15 mouse cellular contexts compared by ENCODE assay signal in genomic region chr6:146629781-146630756, GRCm38 (mm10). TPM values are rescaled to one million over a fixed set of nuclear protein-coding genes. Genes with fewer than 3 reads are reported as not detected.
DNase-seq lines count a peak whose midpoint lies in the region; ATAC-seq and TF ChIP-seq lines count a peak whose summit lies in the region.
"Had no signal": no experiment of that assay in that cellular context is flagged by ENCODE, and none has a peak within 500 bp of the region (broad histone marks: within the 10 kb centered on the region; RNA-seq: fewer than 3 reads in every experiment).

No protein-coding gene starts in this region.

- H3K4me2 ChIP-seq in heart, embryonic 12.5 days, result no peak overlapping the region
- H3K4me2 ChIP-seq: kidney, embryonic 15.5 days; midbrain, embryonic 12.5 days had no signal

- WGBS in heart, embryonic 12.5 days, result 48% methylated on average over 9 of the region's 9 CpGs
- 54% methylated on average over 9 of the region's 9 CpGs for WGBS in bone marrow, adult 2 months
- 53% methylated on average over 9 of the region's 9 CpGs for whole genome bisulfite sequencing in liver, adult 2 months
- 75% methylated on average over 9 of the region's 9 CpGs for WGBS in spleen, adult 2 months

- H3K27ac ChIP-seq in heart, embryonic 12.5 days (ENCODE audit: poor library complexity, severe bottlenecking), result no peak overlapping the region
- H3K27ac ChIP-seq in bone marrow, adult 2 months (ENCODE audit: control insufficient read depth, insufficient read depth, low read depth, low read length, poor library complexity), result peak overlapping the region; percentile 83
- H3K27ac ChIP-seq in liver, adult 2 months (replicated peaks; ENCODE audit: insufficient read depth, low read depth, low read length), result peak overlapping the region; percentile 91
- H3K27ac ChIP-seq in spleen, adult 2 months (ENCODE audit: insufficient read depth, low read length), result 0 out of 2 replicates have a peak overlapping the region, but pooled peaks have one; percentile 18
- H3K27ac ChIP-seq: kidney, embryonic 15.5 days; midbrain, embryonic 12.5 days had no signal

- TF ChIP-seq POLR2A in bone marrow, adult 2 months (IDR thresholded peaks at IDR 0.05; ENCODE audit: borderline replicate concordance, control insufficient read depth, low read depth, low read length), result no peak
- no peak for TF ChIP-seq POLR2A in liver, adult 2 months (IDR thresholded peaks at IDR 0.05; ENCODE audit: extremely low read depth, insufficient read depth, low read length)
- TF ChIP-seq POLR2A in spleen, adult 2 months (IDR thresholded peaks at IDR 0.05; ENCODE audit: low read depth, low read length), result no peak

- intact Hi-C loops in heart, postnatal 14 days (cut with DNase I), result loop anchor here (5.0 kb wide), 1 partner anchor 128 kb away; the partner anchor contains the start of gene Itpr2

- TF ChIP-seq CTCF in bone marrow, adult 2 months (IDR thresholded peaks at IDR 0.05; ENCODE audit: control insufficient read depth, insufficient read depth, low read length), result no peak
- TF ChIP-seq CTCF in liver, adult 2 months (IDR thresholded peaks at IDR 0.05; ENCODE audit: low read depth, low read length), result no peak
- TF ChIP-seq CTCF in spleen, adult 2 months (IDR thresholded peaks at IDR 0.05; ENCODE audit: extremely low read depth, insufficient read depth, insufficient read length, insufficient replicate concordance), result no peak

- no peak for DNase-seq in heart, postnatal 14 days
- peak; percentile 91 for DNase-seq in liver, adult 2 months (ENCODE audit: extremely low read depth, low read depth, low spot score)
- DNase-seq in spleen, adult 2 months (ENCODE audit: low read depth in 1 of 2, low spot score in 2 of 2), result no peak
- DNase-seq in layer of hippocampus, postnatal 36 days, result no peak
- DNase-seq in urinary bladder, postnatal 14 days (ENCODE audit: low spot score), result no peak
- no peak for DNase-seq in lung, postnatal 14 days
- DNase-seq: B cell, adult 2 months; cerebellum, adult 8-10 months; embryo, embryonic 11 days; right cerebral cortex, postnatal 14 days had no signal

- ATAC-seq in heart, embryonic 12.5 days (ENCODE audit: insufficient number of reproducible peaks, low FRiP score), result peak; percentile 47; the same call in 1 of the 2 replicates

- H3K4me1 ChIP-seq in heart, embryonic 12.5 days (replicated peaks), result peaks cover 42% of the 10 kb centered on the region
- peaks cover 2% of the 10 kb centered on the region; the same call in 1 of the 2 replicates for H3K4me1 ChIP-seq in bone marrow, adult 2 months (ENCODE audit: control insufficient read depth, insufficient read depth, low read length)
- peaks cover 22% of the 10 kb centered on the region for H3K4me1 ChIP-seq in liver, adult 2 months (ENCODE audit: control insufficient read depth, insufficient read depth, low read length)
- peaks cover 5% of the 10 kb centered on the region; the same call in 1 of the 2 replicates for H3K4me1 ChIP-seq in spleen, adult 2 months (ENCODE audit: control insufficient read depth, insufficient read depth, insufficient read length)

- H3K79me2 ChIP-seq in liver, adult 2 months (ENCODE audit: control insufficient read depth, insufficient read depth, low read length), result peaks cover 17% of the 10 kb centered on the region; the same call in 1 of the 2 replicates

- H3K36me3 ChIP-seq in heart, embryonic 12.5 days, result peaks cover 4% of the 10 kb centered on the region
- H3K36me3 ChIP-seq in liver, adult 2 months (ENCODE audit: control insufficient read depth, insufficient read depth, low read length), result no peaks in the 10 kb centered on the region
- H3K36me3 ChIP-seq in spleen, adult 2 months (ENCODE audit: control insufficient read depth, insufficient read depth, low read length), result no peaks in the 10 kb centered on the region
- H3K36me3 ChIP-seq: midbrain, embryonic 12.5 days had no signal

- H3K27me3 ChIP-seq in heart, embryonic 12.5 days (replicated peaks), result no peaks in the 10 kb centered on the region
- no peaks in the 10 kb centered on the region for H3K27me3 ChIP-seq in liver, adult 2 months (ENCODE audit: control insufficient read depth, insufficient read depth, low read length)
- no peaks in the 10 kb centered on the region for H3K27me3 ChIP-seq in spleen, adult 2 months (ENCODE audit: control insufficient read depth, insufficient read depth, low read length)
- H3K27me3 ChIP-seq: kidney, embryonic 15.5 days; midbrain, embryonic 12.5 days had no signal

- H3K4me3 ChIP-seq in heart, embryonic 12.5 days, result no peak overlapping the region
- H3K4me3 ChIP-seq in bone marrow, adult 2 months (replicated peaks; ENCODE audit: control insufficient read depth, low read depth, low read length), result no peak overlapping the region
- no peak overlapping the region for H3K4me3 ChIP-seq in liver, adult 2 months (ENCODE audit: insufficient read depth, low read depth, low read length)
- no peak overlapping the region for H3K4me3 ChIP-seq in spleen, adult 2 months (ENCODE audit: extremely low read depth, insufficient read depth, insufficient read length)
- H3K4me3 ChIP-seq: kidney, embryonic 15.5 days; midbrain, embryonic 12.5 days; myocyte had no signal

- H3K9ac ChIP-seq in heart, embryonic 12.5 days, result no peak overlapping the region
- H3K9ac ChIP-seq in liver, adult 2 months (ENCODE audit: low read depth, low read length), result peak overlapping the region; percentile 33
- H3K9ac ChIP-seq: kidney, embryonic 15.5 days; midbrain, embryonic 12.5 days had no signal

- H3K9me3 ChIP-seq in heart, embryonic 12.5 days (replicated peaks), result no peaks in the 10 kb centered on the region
- H3K9me3 ChIP-seq: kidney, embryonic 15.5 days; midbrain, embryonic 12.5 days had no signal

RNA-seq across cellular contexts. Expression of gene Med21, which starts 12.3 kb away (rescaled TPM):
- polyA plus RNA-seq in heart, embryonic 12.5 days (2016; fragmentation: Nextera tagmentation; extraction: Ambion mirVana), result 130 and 136 TPM in 2 replicates
- total RNA-seq in heart, postnatal 14 days (2021), result 10 to 100 TPM; 51.3 to 55.2 TPM
- 30.1 and 31.3 TPM in 2 replicates for polyA plus RNA-seq in bone marrow, adult 2 months (2011; ENCODE audit: insufficient read depth, insufficient read length, low replicate concordance, missing spikeins)
- 42.9 and 56.4 TPM in 2 replicates for total RNA-seq in liver, adult 2 months (2014; rRNA removed)
- 20.9 and 35.0 TPM in 2 replicates for polyA plus RNA-seq in liver, adult 2 months (2012; rRNA removed)
- polyA plus RNA-seq in spleen, adult 2 months (2012; rRNA removed), result 11.6 and 13.4 TPM in 2 replicates
- 10 to 100 TPM; 47.3 to 49.8 TPM for total RNA-seq in layer of hippocampus, postnatal 36 days (2021)

RNA-seq across cellular contexts. Expression of gene Tm7sf3, which starts 12.6 kb away (rescaled TPM):
- polyA plus RNA-seq in heart, embryonic 12.5 days (2016; fragmentation: Nextera tagmentation; extraction: Ambion mirVana), result 49.4 and 51.7 TPM in 2 replicates
- 10 to 100 TPM; 18.1 to 19.9 TPM for total RNA-seq in heart, postnatal 14 days (2021)
- polyA plus RNA-seq in bone marrow, adult 2 months (2011; ENCODE audit: insufficient read depth, insufficient read length, low replicate concordance, missing spikeins), result 19.5 and 20.1 TPM in 2 replicates
- total RNA-seq in liver, adult 2 months (2014; rRNA removed), result 48.5 and 54.2 TPM in 2 replicates
- 21.8 and 26.2 TPM in 2 replicates for polyA plus RNA-seq in liver, adult 2 months (2012; rRNA removed)
- polyA plus RNA-seq in spleen, adult 2 months (2012; rRNA removed), result 8.5 and 9.2 TPM in 2 replicates
- 10 to 100 TPM; 41.3 to 42.0 TPM for total RNA-seq in layer of hippocampus, postnatal 36 days (2021)

RNA-seq across cellular contexts. Expression of gene Ints13, which starts 52.4 kb away (rescaled TPM):
- polyA plus RNA-seq in heart, embryonic 12.5 days (2016; fragmentation: Nextera tagmentation; extraction: Ambion mirVana), result 57.4 and 60.5 TPM in 2 replicates
- 10 to 100 TPM; 20.7 to 24.2 TPM for total RNA-seq in heart, postnatal 14 days (2021)
- 44.2 and 89.4 TPM in 2 replicates for polyA plus RNA-seq in bone marrow, adult 2 months (2011; ENCODE audit: insufficient read depth, insufficient read length, low replicate concordance, missing spikeins)
- 23.0 and 26.2 TPM in 2 replicates for total RNA-seq in liver, adult 2 months (2014; rRNA removed)
- 5.6 TPM in 2 replicates for polyA plus RNA-seq in liver, adult 2 months (2012; rRNA removed)
- 10.2 and 11.3 TPM in 2 replicates for polyA plus RNA-seq in spleen, adult 2 months (2012; rRNA removed)
- 10 to 100 TPM; 41.1 to 51.9 TPM for total RNA-seq in layer of hippocampus, postnatal 36 days (2021)

RNA-seq across cellular contexts. Expression of gene Fgfr1op2, which starts 53.1 kb away (rescaled TPM):
- 85.9 and 87.0 TPM in 2 replicates for polyA plus RNA-seq in heart, embryonic 12.5 days (2016; fragmentation: Nextera tagmentation; extraction: Ambion mirVana)
- total RNA-seq in heart, postnatal 14 days (2021), result 10 to 100 TPM; 56.4 to 61.4 TPM
- 87.9 and 99.6 TPM in 2 replicates for polyA plus RNA-seq in bone marrow, adult 2 months (2011; ENCODE audit: insufficient read depth, insufficient read length, low replicate concordance, missing spikeins)
- 38.3 and 46.0 TPM in 2 replicates for total RNA-seq in liver, adult 2 months (2014; rRNA removed)
- 30.9 and 33.5 TPM in 2 replicates for polyA plus RNA-seq in liver, adult 2 months (2012; rRNA removed)
- polyA plus RNA-seq in spleen, adult 2 months (2012; rRNA removed), result 58.6 and 72.9 TPM in 2 replicates
- 100 to 1,000 TPM; 109 to 114 TPM for total RNA-seq in layer of hippocampus, postnatal 36 days (2021)
